Mouse (Mus musculus) stomach, embryonic 15.5 days (tissue): ENCODE results near the gene Lemd1. TPM values are rescaled to one million over a fixed set of nuclear protein-coding genes. Genes with fewer than 3 reads are reported as not detected.

Source experiments
- ATAC-seq: fragments of 200-750 bp; cut with Nextera tagmentation; 2 replicates; pipeline ENCODE4 v1.8.0; 2017; ENCODE audit warnings: low read depth, moderate number of reproducible peaks, moderate TSS enrichment; ENCODE audit not compliant: insufficient read depth, low FRiP score
- H3K27ac ChIP-seq: fragments of 300-500 bp; sonication (generic); 2 replicates; pipeline ENCODE4 v1.5.1; 2015; ENCODE audit warnings: mild to moderate bottlenecking, inconsistent platforms
- H3K27me3 ChIP-seq: fragments of 300-500 bp; sonication (generic); replicated peaks from 2 replicates; pipeline ENCODE4 v1.6.1; 2015; ENCODE audit warnings: inconsistent platforms
- H3K36me3 ChIP-seq: fragments of 300-500 bp; sonication (generic); 2 replicates; pipeline ENCODE4 v1.6.1; 2015; ENCODE audit warnings: inconsistent platforms
- H3K4me1 ChIP-seq: fragments of 300-500 bp; sonication (generic); 2 replicates; pipeline ENCODE4 v1.6.1; 2015; ENCODE audit warnings: inconsistent platforms
- H3K4me2 ChIP-seq: fragments of 300-500 bp; sonication (generic); 2 replicates; pipeline ENCODE4 v1.6.1; 2015; ENCODE audit warnings: mild to moderate bottlenecking, inconsistent platforms
- H3K4me3 ChIP-seq: fragments of 300-500 bp; sonication (generic); replicated peaks from 2 replicates; pipeline ENCODE4 v1.5.1; 2015; ENCODE audit warnings: inconsistent platforms
- H3K9ac ChIP-seq: fragments of 300-500 bp; sonication (generic); 2 replicates; pipeline ENCODE4 v1.6.1; 2015; ENCODE audit warnings: inconsistent platforms
- H3K9me3 ChIP-seq: fragments of 300-500 bp; sonication (generic); 2 replicates; pipeline ENCODE4 v1.6.1; 2016; ENCODE audit warnings: inconsistent platforms
- WGBS: fragments of 180-500 bp; shearing (Covaris S2); methylation state at CpG from one replicate; pipeline ENCODE4 v1.1.7; 2015; 5-methylcytosine and 5-hydroxymethylcytosine counted together
- polyA plus RNA-seq: library from polyadenylated mRNA; unstranded; fragments of >200 nt; fragmentation: Nextera tagmentation; extraction: Ambion mirVana; gene quantifications from 2 replicates; pipeline ENCODE4 v1.2.1, GENCODE M21; 2015

Lemd1 gene
- polyA plus RNA-seq, 1 experiment from 2014 or later = 0.46 TPM

DNA sequence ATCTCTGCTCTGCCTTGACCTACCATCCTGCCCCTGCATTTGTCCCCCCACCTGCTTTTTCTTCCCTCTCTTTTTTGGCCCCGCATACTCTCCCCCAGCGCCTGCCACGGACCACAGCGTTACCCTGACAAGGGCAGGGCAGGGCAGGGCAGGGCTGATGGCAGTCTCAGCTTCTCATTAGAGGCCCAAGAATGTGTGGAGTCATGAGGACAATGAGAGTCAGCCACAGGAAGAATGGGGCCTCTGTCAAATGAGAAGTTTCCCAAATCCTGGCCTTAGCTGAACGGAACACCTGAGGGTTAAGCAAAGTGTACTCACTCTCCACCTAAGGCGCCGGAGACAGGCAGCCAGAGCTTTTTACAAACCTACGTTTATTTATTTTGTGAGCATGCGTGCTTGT is 3.9 kb downstream of the Lemd1 start:
- Histone ChIP-seq H3K4me2 (no peak overlapping the region), H3K9me3 (no peaks in the 10 kb centered on the region), H3K27ac (no peak overlapping the region), H3K4me1 (peaks cover 24% of the 10 kb centered on the region), H3K4me3 (no peak overlapping the region), H3K36me3 (no peaks in the 10 kb centered on the region), H3K27me3 (peaks cover 58% of the 10 kb centered on the region), H3K9ac (no peak overlapping the region)
- ATAC-seq = no peak
- 48% methylated on average over 9 of the region's 9 CpGs for WGBS

DNA sequence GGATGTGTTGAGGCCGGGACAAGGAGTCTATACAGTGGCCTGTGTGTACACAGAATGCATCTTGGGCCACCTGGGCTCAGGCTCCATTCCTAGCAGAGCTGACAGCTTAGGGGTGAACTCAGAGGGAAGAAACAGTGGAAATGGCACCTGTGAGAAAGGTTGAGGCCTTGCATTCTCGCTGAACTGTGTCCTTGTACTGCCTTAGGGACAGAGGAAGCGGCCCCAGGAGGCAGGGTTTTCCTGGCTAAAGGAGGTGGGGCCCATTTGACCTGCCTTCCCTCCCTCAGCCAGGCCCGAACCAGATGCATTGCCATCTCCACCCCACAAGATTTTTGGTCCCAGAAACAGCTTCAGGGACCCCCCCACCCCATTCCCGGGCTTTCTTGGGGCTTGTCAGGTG is 4.5 kb downstream of the Lemd1 start:
- Histone ChIP-seq H3K27ac (no peak overlapping the region), H3K9ac (no peak overlapping the region), H3K36me3 (no peaks in the 10 kb centered on the region), H3K27me3 (peaks cover 52% of the 10 kb centered on the region), H3K4me1 (peaks cover 22% of the 10 kb centered on the region), H3K4me3 (no peak overlapping the region), H3K4me2 (no peak overlapping the region), H3K9me3 (no peaks in the 10 kb centered on the region)
- ATAC-seq = no peak
- 50% methylated on average over 5 of the region's 5 CpGs for WGBS

DNA sequence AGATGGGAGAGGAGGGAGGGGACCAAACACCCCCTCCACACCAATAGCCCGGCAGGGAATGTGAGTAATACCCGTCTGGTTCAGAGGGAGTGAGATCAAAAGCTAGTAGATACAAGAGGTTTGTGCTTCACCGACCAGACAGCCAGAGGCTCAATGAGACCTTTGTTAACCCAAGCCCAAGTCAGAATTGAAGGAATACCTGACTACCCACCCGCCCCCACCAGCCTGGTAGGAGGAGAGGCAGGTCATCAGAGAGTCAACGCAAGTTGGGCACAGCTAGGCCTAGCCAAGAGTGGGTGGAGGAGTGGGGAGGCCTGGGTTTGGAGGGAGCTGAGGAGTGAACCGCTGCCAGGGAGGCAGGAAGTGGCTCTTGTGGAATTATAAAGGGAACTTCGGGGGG is 5.1 kb downstream of the Lemd1 start:
- Histone ChIP-seq H3K4me1 (peaks cover 15% of the 10 kb centered on the region), H3K36me3 (no peaks in the 10 kb centered on the region), H3K27me3 (peaks cover 46% of the 10 kb centered on the region), H3K9ac (no peak overlapping the region), H3K9me3 (no peaks in the 10 kb centered on the region), H3K27ac (no peak overlapping the region), H3K4me3 (no peak overlapping the region), H3K4me2 (no peak overlapping the region)
- ATAC-seq = no peak
- WGBS = 38% methylated on average over 7 of the region's 7 CpGs

DNA sequence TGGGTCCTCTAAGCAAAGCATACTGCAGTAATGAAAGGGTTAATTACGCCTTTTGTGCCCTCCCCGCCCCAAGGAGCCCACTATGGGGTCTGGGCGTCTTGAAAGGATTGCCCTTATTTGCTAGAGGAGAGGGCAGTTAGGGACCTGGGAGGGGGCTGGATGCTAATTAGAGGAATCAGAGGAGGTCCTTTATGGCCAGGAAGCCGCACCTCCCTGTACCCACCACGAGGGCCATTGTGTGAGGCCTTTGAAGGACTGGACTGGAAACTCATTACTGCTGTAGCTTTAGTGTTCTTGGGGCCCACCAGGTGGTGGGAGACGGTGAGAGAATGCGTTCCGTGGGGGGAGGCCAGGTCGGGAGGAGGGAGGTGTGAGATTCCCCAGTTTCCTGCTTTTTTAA is 6.4 kb downstream of the Lemd1 start:
- H3K27ac ChIP-seq = no peak overlapping the region
- ATAC-seq = no peak
- no peak overlapping the region for H3K4me2 ChIP-seq
- no peaks in the 10 kb centered on the region for H3K36me3 ChIP-seq
- peaks cover 33% of the 10 kb centered on the region for H3K27me3 ChIP-seq
- 27% methylated on average over 9 of the region's 9 CpGs for WGBS
- H3K9ac ChIP-seq = no peak overlapping the region
- H3K9me3 ChIP-seq = no peaks in the 10 kb centered on the region
- no peak overlapping the region for H3K4me3 ChIP-seq
- H3K4me1 ChIP-seq = peaks cover 11% of the 10 kb centered on the region; the same call in 1 of the 2 replicates

DNA sequence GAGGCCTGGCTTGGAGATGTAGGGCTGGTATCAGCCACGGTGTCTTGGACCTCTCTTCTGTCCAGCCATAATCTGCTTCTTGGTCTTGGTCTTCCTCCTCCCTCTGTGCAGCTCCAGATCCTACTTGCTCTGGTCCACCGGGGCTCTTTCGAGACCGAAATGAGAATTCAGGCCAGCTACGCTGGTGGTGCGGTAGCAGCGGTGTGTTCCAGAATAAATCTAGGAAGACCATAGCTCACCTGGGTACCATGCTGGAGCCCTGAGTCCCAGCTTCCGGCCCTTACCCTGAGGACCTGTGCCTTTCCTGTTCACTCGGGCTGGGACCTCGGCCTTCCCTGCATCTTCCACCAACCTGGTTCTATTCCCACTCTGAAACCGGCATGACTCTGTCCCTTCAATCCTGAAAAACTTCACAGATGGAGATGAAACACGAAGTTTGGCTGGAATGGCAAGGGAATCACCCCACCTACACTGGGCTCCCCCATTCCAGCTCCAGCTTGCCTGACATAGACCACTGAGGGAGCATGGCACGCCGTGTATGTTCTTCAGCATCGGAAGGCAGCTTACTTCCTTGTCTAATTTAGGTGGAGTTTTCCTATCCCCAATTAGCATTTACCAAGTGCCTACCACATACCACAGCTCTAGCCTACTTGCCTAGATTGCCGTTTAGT is 7.3 kb downstream of the Lemd1 start:
- no peak for ATAC-seq
- H3K4me3 ChIP-seq = no peak overlapping the region
- H3K9ac ChIP-seq = no peak overlapping the region
- WGBS = 87% methylated on average over 16 of the region's 16 CpGs
- H3K4me1 ChIP-seq = peaks cover 11% of the 10 kb centered on the region; the same call in 1 of the 2 replicates
- no peaks in the 10 kb centered on the region for H3K9me3 ChIP-seq
- no peak overlapping the region for H3K27ac ChIP-seq
- H3K36me3 ChIP-seq = no peaks in the 10 kb centered on the region
- peaks cover 25% of the 10 kb centered on the region; the same call in 1 of the 2 replicates for H3K27me3 ChIP-seq
- H3K4me2 ChIP-seq = no peak overlapping the region

DNA sequence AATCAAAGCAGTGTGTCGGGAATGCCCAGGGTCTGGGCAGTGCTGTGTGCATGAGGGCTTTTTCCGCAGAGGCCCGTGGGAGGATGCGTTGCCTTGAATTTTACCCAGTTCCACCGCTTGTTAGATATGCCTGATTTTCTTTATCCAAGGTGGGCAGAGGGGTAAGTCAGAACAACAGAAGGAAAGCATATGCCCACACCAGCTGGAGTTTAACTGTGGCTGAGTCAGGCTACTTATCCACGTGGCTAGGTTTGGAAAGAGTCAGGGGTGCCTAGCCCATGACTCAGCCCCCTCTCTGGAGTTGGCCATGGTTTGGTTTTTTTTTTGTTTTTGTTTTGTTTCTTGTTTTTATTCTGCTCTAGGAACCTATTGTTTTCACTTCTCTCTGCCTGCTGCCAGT is 8.0 kb downstream of the Lemd1 start:
- no peak overlapping the region for H3K9ac ChIP-seq
- no peak overlapping the region for H3K4me3 ChIP-seq
- H3K9me3 ChIP-seq = no peaks in the 10 kb centered on the region
- H3K4me1 ChIP-seq = peaks cover 11% of the 10 kb centered on the region; the same call in 1 of the 2 replicates
- no peak overlapping the region for H3K27ac ChIP-seq
- WGBS = 81% methylated on average over 6 of the region's 6 CpGs
- no peak for ATAC-seq
- peaks cover 20% of the 10 kb centered on the region; the same call in 1 of the 2 replicates for H3K27me3 ChIP-seq
- H3K4me2 ChIP-seq = no peak overlapping the region
- H3K36me3 ChIP-seq = no peaks in the 10 kb centered on the region

DNA sequence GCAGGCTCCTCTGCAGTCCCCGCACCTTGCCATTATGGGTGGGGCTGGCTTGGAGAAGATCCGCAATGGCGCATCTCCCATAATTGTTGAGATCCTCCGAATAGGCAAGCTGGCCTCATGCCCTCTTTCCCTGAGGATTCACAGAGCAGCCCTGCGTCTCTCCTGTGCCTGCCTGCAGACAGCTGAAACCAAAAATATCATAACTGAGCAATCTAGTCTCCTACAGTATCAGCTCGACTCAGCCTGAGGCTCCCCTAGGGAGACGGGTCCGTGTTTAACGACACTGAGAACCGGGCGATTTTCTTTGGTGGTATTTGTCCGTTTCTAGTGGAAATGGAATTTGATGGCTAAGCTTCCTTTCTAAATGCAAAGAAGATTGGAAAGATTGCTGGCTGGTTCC is 8.7 kb downstream of the Lemd1 start:
- peak overlapping the region; percentile 31; the same call in 1 of the 2 replicates for H3K27ac ChIP-seq
- H3K9me3 ChIP-seq = no peaks in the 10 kb centered on the region
- H3K36me3 ChIP-seq = no peaks in the 10 kb centered on the region
- H3K4me2 ChIP-seq = peak overlapping the region; percentile 8
- ATAC-seq = no peak
- no peak overlapping the region for H3K9ac ChIP-seq
- peaks cover 11% of the 10 kb centered on the region; the same call in 1 of the 2 replicates for H3K4me1 ChIP-seq
- H3K27me3 ChIP-seq = peaks cover 20% of the 10 kb centered on the region; the same call in 1 of the 2 replicates
- H3K4me3 ChIP-seq = no peak overlapping the region
- 25% methylated on average over 12 of the region's 12 CpGs for WGBS

DNA sequence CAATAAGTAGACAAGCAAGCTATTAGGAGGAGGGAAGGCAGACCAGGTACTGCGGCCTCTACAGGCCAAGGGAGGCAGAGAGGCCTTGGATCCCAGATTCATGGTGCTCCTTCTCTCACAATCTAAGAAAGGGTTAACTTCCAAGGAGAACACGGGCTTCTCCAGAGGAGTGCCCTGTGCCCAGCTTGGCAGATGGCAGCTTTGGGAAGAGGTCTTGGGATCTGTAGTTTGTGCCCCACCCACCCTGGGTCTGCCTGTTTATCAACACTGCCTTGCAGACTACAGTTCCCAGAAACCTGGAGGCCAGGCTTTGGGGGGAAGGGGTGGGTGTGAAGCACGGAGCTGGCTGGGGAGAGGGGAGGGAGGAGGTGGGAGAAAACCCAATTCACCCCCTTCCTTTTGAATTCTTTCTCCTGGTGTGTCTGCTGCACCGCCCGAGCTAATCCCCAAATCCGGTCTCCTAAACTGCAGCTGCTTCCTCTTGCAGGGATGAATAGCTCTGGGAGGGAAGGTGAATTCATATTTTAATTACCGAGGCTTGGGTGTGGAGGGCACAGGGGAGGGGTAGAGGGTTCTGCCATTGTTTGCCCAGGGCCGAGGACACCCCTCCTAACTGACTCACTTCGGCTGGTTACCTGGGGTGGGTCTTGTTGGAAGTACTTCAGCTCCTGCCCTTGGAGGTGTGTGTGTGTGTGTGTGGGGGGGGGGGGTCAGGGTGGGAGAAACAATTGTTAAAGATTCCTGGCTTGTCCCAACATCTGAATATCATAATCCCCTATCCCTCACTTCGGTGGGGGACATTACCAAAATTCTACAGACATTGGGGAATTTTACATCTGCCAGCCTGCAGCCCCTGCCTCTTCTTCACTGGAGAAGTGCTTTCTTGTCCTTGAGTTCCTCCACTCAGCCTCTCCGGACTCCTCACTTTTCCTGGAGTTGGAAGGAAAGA is 9.6 kb downstream of the Lemd1 start:
- H3K9me3 ChIP-seq = no peaks in the 10 kb centered on the region
- no peaks in the 10 kb centered on the region for H3K36me3 ChIP-seq
- peak overlapping the region; percentile 51; the same call in 1 of the 2 replicates for H3K27ac ChIP-seq
- peaks cover 5% of the 10 kb centered on the region; the same call in 1 of the 2 replicates for H3K4me1 ChIP-seq
- H3K9ac ChIP-seq = no peak overlapping the region
- H3K4me3 ChIP-seq = no peak overlapping the region
- peak overlapping the region; percentile 8 for H3K4me2 ChIP-seq
- ATAC-seq = peak; percentile 79
- WGBS = 14% methylated on average over 11 of the region's 11 CpGs
- H3K27me3 ChIP-seq = peaks cover 20% of the 10 kb centered on the region; the same call in 1 of the 2 replicates

DNA sequence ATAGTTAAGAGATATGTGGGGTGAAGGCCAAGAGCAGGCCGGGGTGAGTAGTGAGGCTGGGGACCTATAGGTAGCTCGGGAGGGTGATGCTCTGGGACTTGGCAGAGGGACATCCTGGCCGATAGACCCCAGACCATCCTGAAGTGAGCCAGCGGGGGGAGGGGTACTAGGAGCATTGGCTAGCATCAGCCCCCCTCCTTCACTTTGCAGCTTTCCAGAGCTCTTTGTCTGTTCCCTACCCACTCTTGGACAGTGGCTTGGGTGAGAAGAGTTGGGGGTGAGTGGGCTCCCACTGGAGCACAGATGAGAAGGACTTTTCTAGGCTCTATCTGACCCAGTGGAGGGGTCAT is 10.3 kb downstream of the Lemd1 start:
- Histone ChIP-seq H3K36me3 (no peaks in the 10 kb centered on the region), H3K4me1 (peaks cover 3% of the 10 kb centered on the region; the same call in 1 of the 2 replicates), H3K4me3 (no peak overlapping the region), H3K27ac (peak overlapping the region; percentile 51; the same call in 1 of the 2 replicates), H3K27me3 (peaks cover 20% of the 10 kb centered on the region; the same call in 1 of the 2 replicates), H3K4me2 (no peak overlapping the region), H3K9me3 (no peaks in the 10 kb centered on the region), H3K9ac (no peak overlapping the region)
- ATAC-seq = no peak
- 44% methylated on average over 4 of the region's 4 CpGs for WGBS

DNA sequence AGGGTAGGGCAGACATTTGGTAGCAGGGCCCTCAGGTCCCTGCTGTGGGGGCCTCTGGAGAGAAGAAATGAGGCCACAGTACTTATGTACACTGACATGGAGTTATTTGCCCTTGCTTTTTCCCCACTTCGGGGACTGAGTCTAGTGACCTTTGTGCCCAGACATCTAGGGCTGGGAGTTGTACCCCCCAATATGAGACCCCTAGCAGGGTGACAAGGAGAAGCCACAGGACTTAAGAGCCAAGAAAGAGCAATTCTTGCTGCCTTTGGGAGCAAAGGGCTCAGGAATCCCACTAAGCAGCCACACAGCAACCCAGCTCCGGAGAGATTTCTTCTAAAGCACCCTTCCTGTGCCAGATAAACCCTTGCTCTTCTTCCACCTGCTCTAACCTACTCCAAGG is 10.7 kb downstream of the Lemd1 start:
- H3K9ac ChIP-seq = no peak overlapping the region
- H3K4me2 ChIP-seq = no peak overlapping the region
- no peak for ATAC-seq
- no peaks in the 10 kb centered on the region for H3K36me3 ChIP-seq
- no peak overlapping the region for H3K27ac ChIP-seq
- H3K9me3 ChIP-seq = no peaks in the 10 kb centered on the region
- H3K27me3 ChIP-seq = peaks cover 20% of the 10 kb centered on the region; the same call in 1 of the 2 replicates
- H3K4me1 ChIP-seq = 0 out of 2 replicates have a peak, but pooled peaks cover 3% of the 10 kb centered on the region
- H3K4me3 ChIP-seq = no peak overlapping the region
- WGBS = 55% methylated on average over 2 of the region's 2 CpGs

DNA sequence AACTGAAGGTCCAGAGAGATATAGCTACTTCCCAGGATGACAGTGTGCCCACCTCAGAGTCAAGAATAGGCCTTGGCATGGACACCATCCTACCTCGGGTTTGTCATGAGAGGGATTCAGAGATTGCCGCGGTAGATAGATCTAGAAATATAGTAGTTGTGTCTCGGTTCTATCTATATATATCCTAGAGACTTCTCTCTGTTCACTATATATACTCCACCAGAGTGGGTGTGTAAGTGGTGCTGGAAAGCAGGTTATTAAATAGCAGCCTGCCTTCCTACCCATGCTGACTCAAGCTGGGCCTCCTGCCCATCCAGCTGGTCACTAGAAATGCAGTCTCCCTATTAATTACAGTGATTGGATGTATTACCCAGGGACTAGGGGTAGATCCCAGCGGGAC is 11.5 kb downstream of the Lemd1 start:
- Histone ChIP-seq H3K36me3 (no peaks in the 10 kb centered on the region), H3K4me1 (0 out of 2 replicates have a peak, but pooled peaks cover 3% of the 10 kb centered on the region), H3K27me3 (peaks cover 16% of the 10 kb centered on the region; the same call in 1 of the 2 replicates), H3K27ac (no peak overlapping the region), H3K4me3 (no peak overlapping the region), H3K9me3 (no peaks in the 10 kb centered on the region), H3K4me2 (no peak overlapping the region), H3K9ac (no peak overlapping the region)
- WGBS = 88% methylated on average over 5 of the region's 5 CpGs
- no peak for ATAC-seq

DNA sequence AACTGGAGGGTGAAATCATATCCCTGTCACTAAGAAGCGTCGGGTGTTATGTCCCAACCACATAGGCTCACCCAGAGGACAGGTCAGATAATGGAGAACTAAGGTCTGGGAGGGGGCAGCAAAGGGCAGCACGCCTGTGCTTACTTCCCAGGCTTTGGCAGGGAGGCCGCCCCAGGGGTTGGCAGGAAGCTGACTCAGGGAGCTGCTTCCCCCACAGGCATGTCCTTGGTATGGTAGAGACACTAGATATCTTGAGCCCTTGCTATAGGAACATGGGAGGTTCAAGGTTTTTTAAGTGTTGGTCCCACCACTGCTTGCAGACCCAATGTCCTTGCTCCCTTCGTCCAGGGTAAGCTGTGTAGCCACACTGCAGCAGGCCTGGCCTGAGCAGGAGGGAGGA is 14.7 kb downstream of the Lemd1 start:
- no peak overlapping the region for H3K27ac ChIP-seq
- no peaks in the 10 kb centered on the region for H3K9me3 ChIP-seq
- no peak overlapping the region for H3K9ac ChIP-seq
- ATAC-seq = no peak
- H3K4me1 ChIP-seq = no peaks in the 10 kb centered on the region
- H3K27me3 ChIP-seq = peaks cover 6% of the 10 kb centered on the region; the same call in 1 of the 2 replicates
- WGBS = 52% methylated on average over 5 of the region's 5 CpGs
- no peak overlapping the region for H3K4me3 ChIP-seq
- no peaks in the 10 kb centered on the region for H3K36me3 ChIP-seq
- H3K4me2 ChIP-seq = no peak overlapping the region
